Mouse (Mus musculus): ENCODE results near the gene Zfp446. TPM values are rescaled to one million over a fixed set of nuclear protein-coding genes. Genes with fewer than 3 reads are reported as not detected.
"Not testable (repeated sequence)": the region's sequence is repeated elsewhere in the genome, so short reads cannot be mapped to it uniquely, and the experiment has no call there.

Gene Zfp446
- 8.5 and 11.7 TPM in 2 replicates for polyA plus RNA-seq (2014; fragmentation: Nextera tagmentation; extraction: Ambion mirVana)

- Histone ChIP-seq H3K4me1 (replicated peaks; ENCODE audit: control insufficient read depth, insufficient read depth, low read length) (no peaks in the 10 kb centered on the region; the same call in 1 of the 2 replicates), H3K9ac (ENCODE audit: low read depth, low read length) (peak within 1 kb of the TSS; percentile 69), H3K36me3 (ENCODE audit: control insufficient read depth, insufficient read depth, low read length) (no peaks in the 10 kb centered on the region), H3K4me2 (replicated peaks; ENCODE audit: low read depth, low read length) (peak within 1 kb of the TSS; percentile 77), H3K27me3 (ENCODE audit: control insufficient read depth, insufficient read depth, low read length) (no peaks in the 10 kb centered on the region), H3K4me3 (ENCODE audit: low read depth, low read length) (peak within 1 kb of the TSS; percentile 65), H3K9me3 (ENCODE audit: control insufficient read depth, low read length) (no peaks in the 10 kb centered on the region), H3K27ac (ENCODE audit: low read depth, low read length) (peak within 1 kb of the TSS; percentile 89)
- 0% methylated on average over 47 of the region's 49 CpGs for WGBS
- DNase-seq (ENCODE audit: low spot score) (peak; percentile 95), ATAC-seq (ENCODE audit: low FRiP score) (peak; percentile 100)
Measured at GRCm38 (mm10) chr7:12977682-12978389, at the start of gene Zfp446. TSS of gene Zfp446 (plus strand) at chr7:12977848.

DNA sequence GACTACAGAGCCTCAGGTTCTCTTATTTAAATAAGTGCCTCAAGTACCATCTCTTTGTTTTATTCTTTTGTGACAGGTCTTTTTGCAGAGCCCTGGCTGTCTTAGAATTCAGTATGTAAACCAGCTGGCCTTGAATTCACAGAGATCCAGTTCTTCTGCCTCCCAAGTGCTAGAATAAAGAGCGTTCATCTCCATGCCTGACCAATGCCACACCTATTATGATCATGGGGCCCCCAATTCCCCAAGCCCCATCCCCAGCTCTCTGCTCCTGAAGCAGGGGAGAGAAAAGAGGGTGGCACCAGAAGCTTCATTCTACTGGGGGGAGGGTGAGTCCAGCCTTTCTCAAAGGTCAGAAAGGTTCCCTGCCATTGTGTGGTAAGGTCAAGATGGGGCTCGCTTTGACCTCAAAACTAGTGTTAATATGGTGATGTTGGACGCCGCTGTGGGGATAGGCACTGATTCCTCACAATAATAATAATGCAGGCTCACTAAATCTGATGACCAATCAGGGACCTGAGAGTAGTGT lies 44.0 kb upstream of the Zfp446 start:
- WGBS: 48% methylated on average over 4 of the region's 4 CpGs
- no peaks in the 10 kb centered on the region for H3K36me3 ChIP-seq (ENCODE audit: control insufficient read depth, insufficient read depth, low read length)
- no peak overlapping the region for H3K4me2 ChIP-seq (replicated peaks; ENCODE audit: low read depth, low read length)
- no peak overlapping the region for H3K9ac ChIP-seq (ENCODE audit: low read depth, low read length)
- DNase-seq (ENCODE audit: low spot score) (no peak), ATAC-seq (ENCODE audit: low FRiP score) (no peak)
- no peak overlapping the region for H3K4me3 ChIP-seq (ENCODE audit: low read depth, low read length)
- H3K27ac ChIP-seq (ENCODE audit: low read depth, low read length): no peak overlapping the region
- no peaks in the 10 kb centered on the region for H3K9me3 ChIP-seq (ENCODE audit: control insufficient read depth, low read length)
- no peaks in the 10 kb centered on the region for H3K27me3 ChIP-seq (ENCODE audit: control insufficient read depth, insufficient read depth, low read length)
- no peaks in the 10 kb centered on the region for H3K4me1 ChIP-seq (replicated peaks; ENCODE audit: control insufficient read depth, insufficient read depth, low read length)

DNA sequence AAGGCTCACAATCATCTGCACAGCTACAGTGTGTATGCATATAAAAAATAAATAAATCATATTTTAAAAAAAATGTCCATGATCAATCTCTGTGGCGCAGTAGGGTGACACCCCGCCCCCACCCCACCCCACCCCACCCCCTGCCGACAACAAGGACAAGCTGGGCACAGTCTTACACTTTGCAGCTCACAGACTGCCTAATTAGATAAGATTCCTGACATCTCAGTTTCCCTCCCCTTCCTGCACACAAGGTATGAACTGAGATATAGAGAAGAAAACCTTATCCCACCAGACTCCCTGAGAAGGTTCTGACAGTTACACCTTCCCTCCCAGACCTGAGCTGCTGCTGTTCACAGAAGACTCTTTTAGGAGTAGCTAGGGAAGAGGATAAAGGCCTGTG lies 42.8 kb upstream of the Zfp446 start:
- Histone ChIP-seq H3K9me3 (ENCODE audit: control insufficient read depth, low read length) (no peaks in the 10 kb centered on the region), H3K4me3 (ENCODE audit: low read depth, low read length) (no peak overlapping the region), H3K27me3 (ENCODE audit: control insufficient read depth, insufficient read depth, low read length) (no peaks in the 10 kb centered on the region), H3K9ac (ENCODE audit: low read depth, low read length) (no peak overlapping the region), H3K4me1 (replicated peaks; ENCODE audit: control insufficient read depth, insufficient read depth, low read length) (no peaks in the 10 kb centered on the region), H3K36me3 (ENCODE audit: control insufficient read depth, insufficient read depth, low read length) (no peaks in the 10 kb centered on the region), H3K27ac (ENCODE audit: low read depth, low read length) (no peak overlapping the region), H3K4me2 (replicated peaks; ENCODE audit: low read depth, low read length) (no peak overlapping the region)
- ATAC-seq (ENCODE audit: low FRiP score) (no peak), DNase-seq (ENCODE audit: low spot score) (no peak)
- 78% methylated on average over 3 of the region's 3 CpGs for WGBS

GRCm38 (mm10) chr7:12937254-12937803 lies 40.3 kb upstream of the Zfp446 start:
- H3K4me3 ChIP-seq (ENCODE audit: low read depth, low read length); ATAC-seq (ENCODE audit: low FRiP score); H3K9ac ChIP-seq (ENCODE audit: low read depth, low read length); H3K9me3 ChIP-seq (ENCODE audit: control insufficient read depth, low read length); DNase-seq (ENCODE audit: low spot score); H3K4me2 ChIP-seq (replicated peaks; ENCODE audit: low read depth, low read length); H3K4me1 ChIP-seq (replicated peaks; ENCODE audit: control insufficient read depth, insufficient read depth, low read length); H3K36me3 ChIP-seq (ENCODE audit: control insufficient read depth, insufficient read depth, low read length); H3K27ac ChIP-seq (ENCODE audit: low read depth, low read length); H3K27me3 ChIP-seq (ENCODE audit: control insufficient read depth, insufficient read depth, low read length): not testable (repeated sequence)
- WGBS: 92% methylated on average over 4 of the region's 4 CpGs

- WGBS: 87% methylated on average over 4 of the region's 4 CpGs
- Histone ChIP-seq H3K9ac (ENCODE audit: low read depth, low read length) (no peak overlapping the region), H3K27ac (ENCODE audit: low read depth, low read length) (no peak overlapping the region), H3K4me3 (ENCODE audit: low read depth, low read length) (no peak overlapping the region), H3K4me1 (replicated peaks; ENCODE audit: control insufficient read depth, insufficient read depth, low read length) (no peaks in the 10 kb centered on the region), H3K36me3 (ENCODE audit: control insufficient read depth, insufficient read depth, low read length) (no peaks in the 10 kb centered on the region), H3K27me3 (ENCODE audit: control insufficient read depth, insufficient read depth, low read length) (no peaks in the 10 kb centered on the region), H3K9me3 (ENCODE audit: control insufficient read depth, low read length) (no peaks in the 10 kb centered on the region), H3K4me2 (replicated peaks; ENCODE audit: low read depth, low read length) (no peak overlapping the region)
- no peak for DNase-seq (ENCODE audit: low spot score)
- no peak for ATAC-seq (ENCODE audit: low FRiP score)
Measured at GRCm38 (mm10) chr7:12940599-12940998, 37.0 kb upstream of the Zfp446 start.

DNA sequence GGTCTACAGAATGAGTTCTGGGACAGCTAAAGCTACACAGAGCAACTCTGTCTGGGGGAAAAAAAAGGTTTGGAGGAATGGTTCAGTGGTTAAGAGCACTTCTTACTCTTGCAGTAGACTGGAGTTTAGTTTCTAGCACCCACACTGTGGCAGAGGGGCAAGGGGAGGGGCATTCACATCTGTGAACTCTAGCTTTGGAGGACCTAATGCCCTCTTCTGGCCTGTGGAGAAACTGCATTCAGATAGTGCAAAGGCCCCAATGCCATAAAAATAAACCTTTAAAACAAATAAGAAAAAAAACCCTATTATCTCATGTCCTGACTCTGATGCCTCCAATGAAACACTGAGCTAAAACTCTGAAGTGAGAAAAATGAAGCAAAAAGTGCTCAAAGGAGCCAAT lies 34.2 kb upstream of the Zfp446 start:
- no peaks in the 10 kb centered on the region for H3K36me3 ChIP-seq (ENCODE audit: control insufficient read depth, insufficient read depth, low read length)
- no peaks in the 10 kb centered on the region for H3K9me3 ChIP-seq (ENCODE audit: control insufficient read depth, low read length)
- ATAC-seq (ENCODE audit: low FRiP score) (no peak), DNase-seq (ENCODE audit: low spot score) (no peak)
- H3K27ac ChIP-seq (ENCODE audit: low read depth, low read length): no peak overlapping the region
- H3K4me3 ChIP-seq (ENCODE audit: low read depth, low read length): no peak overlapping the region
- no peaks in the 10 kb centered on the region for H3K27me3 ChIP-seq (ENCODE audit: control insufficient read depth, insufficient read depth, low read length)
- no peaks in the 10 kb centered on the region for H3K4me1 ChIP-seq (replicated peaks; ENCODE audit: control insufficient read depth, insufficient read depth, low read length)
- H3K4me2 ChIP-seq (replicated peaks; ENCODE audit: low read depth, low read length): no peak overlapping the region
- no peak overlapping the region for H3K9ac ChIP-seq (ENCODE audit: low read depth, low read length)

GRCm38 (mm10) chr7:12949032-12949871 lies 28.4 kb upstream of the Zfp446 start:
- no peaks in the 10 kb centered on the region for H3K36me3 ChIP-seq (ENCODE audit: control insufficient read depth, insufficient read depth, low read length)
- H3K4me2 ChIP-seq (replicated peaks; ENCODE audit: low read depth, low read length): peak overlapping the region; percentile 78
- H3K9me3 ChIP-seq (ENCODE audit: control insufficient read depth, low read length): no peaks in the 10 kb centered on the region
- ATAC-seq (ENCODE audit: low FRiP score) (peak; percentile 98), DNase-seq (ENCODE audit: low spot score) (peak; percentile 93)
- H3K27ac ChIP-seq (ENCODE audit: low read depth, low read length): peak overlapping the region; percentile 43
- peak overlapping the region; percentile 39 for H3K4me3 ChIP-seq (ENCODE audit: low read depth, low read length)
- 11% methylated on average over 35 of the region's 35 CpGs for WGBS
- no peaks in the 10 kb centered on the region for H3K27me3 ChIP-seq (ENCODE audit: control insufficient read depth, insufficient read depth, low read length)
- H3K9ac ChIP-seq (ENCODE audit: low read depth, low read length): peak overlapping the region; percentile 64
- H3K4me1 ChIP-seq (replicated peaks; ENCODE audit: control insufficient read depth, insufficient read depth, low read length): peaks cover 2% of the 10 kb centered on the region; the same call in 1 of the 2 replicates

GRCm38 (mm10) chr7:12949872-12950229 lies 27.8 kb upstream of the Zfp446 start:
- Histone ChIP-seq H3K9ac (ENCODE audit: low read depth, low read length) (peak overlapping the region; percentile 64), H3K36me3 (ENCODE audit: control insufficient read depth, insufficient read depth, low read length) (no peaks in the 10 kb centered on the region), H3K27ac (ENCODE audit: low read depth, low read length) (peak overlapping the region; percentile 43), H3K4me3 (ENCODE audit: low read depth, low read length) (peak overlapping the region; percentile 39), H3K9me3 (ENCODE audit: control insufficient read depth, low read length) (no peaks in the 10 kb centered on the region), H3K4me2 (replicated peaks; ENCODE audit: low read depth, low read length) (peak overlapping the region; percentile 78), H3K27me3 (ENCODE audit: control insufficient read depth, insufficient read depth, low read length) (no peaks in the 10 kb centered on the region), H3K4me1 (replicated peaks; ENCODE audit: control insufficient read depth, insufficient read depth, low read length) (peaks cover 2% of the 10 kb centered on the region; the same call in 1 of the 2 replicates)
- ATAC-seq (ENCODE audit: low FRiP score): no peak
- DNase-seq (ENCODE audit: low spot score): no peak
- 5% methylated on average over 16 of the region's 16 CpGs for WGBS
